Mouse (Mus musculus): ENCODE data around the gene Dctn2. TPM values are rescaled to one million over a fixed set of nuclear protein-coding genes. Genes with fewer than 3 reads are reported as not detected.
A peak's percentile ranks its signal among the peaks of the same experiment; 100 is the strongest.

The Dctn2 gene
- polyA plus RNA-seq, 1 experiment from 2014 or later = 135 TPM

DNA sequence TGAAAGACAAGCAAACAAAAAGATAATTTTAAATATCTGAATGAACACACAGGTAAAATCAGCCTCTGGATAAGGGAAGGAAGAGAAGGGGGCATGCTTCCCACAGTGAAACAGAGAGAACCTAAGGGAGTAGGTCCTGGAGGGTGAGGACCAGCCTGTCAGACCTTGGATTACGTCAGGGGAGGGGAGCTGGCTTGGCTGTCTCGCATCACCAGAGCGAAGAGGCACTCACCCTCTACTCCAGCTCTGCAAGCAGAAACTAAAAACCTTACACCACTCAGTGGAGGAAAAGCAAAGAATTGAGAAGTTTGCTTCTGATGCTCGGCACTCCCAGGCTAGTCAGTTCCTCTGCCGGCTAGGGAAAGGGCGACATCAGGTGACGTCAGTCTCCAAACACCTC is 53.8 kb downstream of the Dctn2 start:
- H3K36me3 ChIP-seq (ENCODE audit: control insufficient read depth, insufficient read depth, low read length) = no peaks in the 10 kb centered on the region
- peaks cover 29% of the 10 kb centered on the region for H3K27me3 ChIP-seq (ENCODE audit: control insufficient read depth, insufficient read depth, low read length)
- no peak overlapping the region for H3K4me3 ChIP-seq (ENCODE audit: low read depth, low read length)
- H3K27ac ChIP-seq (ENCODE audit: low read depth, low read length) = no peak overlapping the region
- ATAC-seq (replicated peaks; ENCODE audit: insufficient number of reproducible peaks, low FRiP score, low TSS enrichment) = no peak
- H3K4me1 ChIP-seq (ENCODE audit: control insufficient read depth, insufficient read depth, low read length) = no peaks in the 10 kb centered on the region; the same call in 1 of the 2 replicates
- H3K4me2 ChIP-seq = no peak overlapping the region
- WGBS (ENCODE audit: insufficient replicate concordance) = 71% methylated on average over 7 of the region's 7 CpGs
- H3K9ac ChIP-seq (ENCODE audit: low read depth, low read length) = no peak overlapping the region
- no peaks in the 10 kb centered on the region for H3K9me3 ChIP-seq (replicated peaks; ENCODE audit: control insufficient read depth, low read length)

DNA sequence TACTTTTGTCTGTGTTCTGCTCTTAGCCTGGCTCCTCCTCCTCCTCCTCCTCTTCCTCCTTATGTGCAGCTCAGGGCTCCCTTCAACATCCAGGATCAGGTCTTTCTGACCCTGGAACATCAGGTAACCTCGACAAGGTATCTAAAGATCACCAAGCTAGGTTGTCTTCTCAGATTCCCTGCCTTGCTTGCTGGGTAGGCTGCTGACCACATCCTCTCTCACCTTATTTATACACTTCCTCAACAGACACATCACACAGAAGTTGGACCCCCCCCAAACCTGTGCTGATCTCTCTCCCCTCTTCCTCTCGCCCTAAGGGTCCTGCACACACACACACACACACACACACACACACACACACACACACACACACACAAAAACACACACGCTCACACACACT is 55.5 kb downstream of the Dctn2 start, which contains the start of gene Arhgap9:
TSS of gene Arhgap9 (plus strand) at position 344 of the 400 bp plus-strand sequence.
- Histone ChIP-seq H3K9ac (ENCODE audit: low read depth, low read length) (no peak within 1 kb of the TSS), H3K27me3 (ENCODE audit: control insufficient read depth, insufficient read depth, low read length) (peaks cover 46% of the 10 kb centered on the region), H3K36me3 (ENCODE audit: control insufficient read depth, insufficient read depth, low read length) (no peaks in the 10 kb centered on the region), H3K4me3 (ENCODE audit: low read depth, low read length) (no peak within 1 kb of the TSS), H3K27ac (ENCODE audit: low read depth, low read length) (no peak within 1 kb of the TSS), H3K9me3 (replicated peaks; ENCODE audit: control insufficient read depth, low read length) (no peaks in the 10 kb centered on the region), H3K4me1 (ENCODE audit: control insufficient read depth, insufficient read depth, low read length) (peaks cover 9% of the 10 kb centered on the region), H3K4me2 (no peak within 1 kb of the TSS)
- ATAC-seq (replicated peaks; ENCODE audit: insufficient number of reproducible peaks, low FRiP score, low TSS enrichment) = no peak
- 85% methylated on average over 3 of the region's 3 CpGs for WGBS (ENCODE audit: insufficient replicate concordance)

DNA sequence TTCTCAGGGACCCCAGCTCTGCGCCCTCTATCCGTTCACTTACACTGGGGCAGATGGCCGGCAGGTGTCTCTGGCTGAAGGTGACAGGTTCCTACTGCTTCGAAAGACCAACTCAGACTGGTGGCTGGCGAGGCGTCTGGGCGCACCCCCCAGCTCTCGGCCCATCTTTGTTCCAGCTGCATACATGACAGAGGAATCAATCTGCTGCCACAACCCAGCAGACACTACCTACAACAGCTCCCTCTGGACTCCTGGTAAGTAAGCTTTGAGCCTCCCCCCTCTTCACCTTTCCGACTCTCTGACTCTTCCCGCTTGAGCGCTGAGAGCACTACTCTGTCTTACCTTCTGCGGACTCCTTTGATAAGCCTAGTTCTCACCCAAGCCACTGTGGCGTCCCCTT is 56.0 kb downstream of the Dctn2 start:
- Histone ChIP-seq H3K27ac (ENCODE audit: low read depth, low read length) (no peak overlapping the region), H3K9me3 (replicated peaks; ENCODE audit: control insufficient read depth, low read length) (no peaks in the 10 kb centered on the region), H3K4me3 (ENCODE audit: low read depth, low read length) (no peak overlapping the region), H3K9ac (ENCODE audit: low read depth, low read length) (no peak overlapping the region), H3K27me3 (ENCODE audit: control insufficient read depth, insufficient read depth, low read length) (peaks cover 52% of the 10 kb centered on the region), H3K4me1 (ENCODE audit: control insufficient read depth, insufficient read depth, low read length) (peaks cover 11% of the 10 kb centered on the region), H3K4me2 (no peak overlapping the region), H3K36me3 (ENCODE audit: control insufficient read depth, insufficient read depth, low read length) (no peaks in the 10 kb centered on the region)
- ATAC-seq (replicated peaks; ENCODE audit: insufficient number of reproducible peaks, low FRiP score, low TSS enrichment) = no peak
- 48% methylated on average over 13 of the region's 13 CpGs for WGBS (ENCODE audit: insufficient replicate concordance)

GRCm38 (mm10) chr10:127322669-127323068 is 56.5 kb downstream of the Dctn2 start:
- WGBS (ENCODE audit: insufficient replicate concordance) = 60% methylated on average over 4 of the region's 4 CpGs
- H3K36me3 ChIP-seq (ENCODE audit: control insufficient read depth, insufficient read depth, low read length) = no peaks in the 10 kb centered on the region
- H3K27ac ChIP-seq (ENCODE audit: low read depth, low read length) = no peak overlapping the region
- H3K4me3 ChIP-seq (ENCODE audit: low read depth, low read length) = no peak overlapping the region
- no peaks in the 10 kb centered on the region for H3K9me3 ChIP-seq (replicated peaks; ENCODE audit: control insufficient read depth, low read length)
- no peak for ATAC-seq (replicated peaks; ENCODE audit: insufficient number of reproducible peaks, low FRiP score, low TSS enrichment)
- H3K9ac ChIP-seq (ENCODE audit: low read depth, low read length) = no peak overlapping the region
- peaks cover 11% of the 10 kb centered on the region for H3K4me1 ChIP-seq (ENCODE audit: control insufficient read depth, insufficient read depth, low read length)
- peaks cover 56% of the 10 kb centered on the region for H3K27me3 ChIP-seq (ENCODE audit: control insufficient read depth, insufficient read depth, low read length)
- H3K4me2 ChIP-seq = no peak overlapping the region

- Histone ChIP-seq H3K27me3 (ENCODE audit: control insufficient read depth, insufficient read depth, low read length) (peaks cover 61% of the 10 kb centered on the region), H3K4me3 (ENCODE audit: low read depth, low read length) (no peak overlapping the region)
- no peak for ATAC-seq (replicated peaks; ENCODE audit: insufficient number of reproducible peaks, low FRiP score, low TSS enrichment)
These were observed 57.1 kb downstream of the Dctn2 start for GRCm38 (mm10) chr10:127323131-127323855.

DNA sequence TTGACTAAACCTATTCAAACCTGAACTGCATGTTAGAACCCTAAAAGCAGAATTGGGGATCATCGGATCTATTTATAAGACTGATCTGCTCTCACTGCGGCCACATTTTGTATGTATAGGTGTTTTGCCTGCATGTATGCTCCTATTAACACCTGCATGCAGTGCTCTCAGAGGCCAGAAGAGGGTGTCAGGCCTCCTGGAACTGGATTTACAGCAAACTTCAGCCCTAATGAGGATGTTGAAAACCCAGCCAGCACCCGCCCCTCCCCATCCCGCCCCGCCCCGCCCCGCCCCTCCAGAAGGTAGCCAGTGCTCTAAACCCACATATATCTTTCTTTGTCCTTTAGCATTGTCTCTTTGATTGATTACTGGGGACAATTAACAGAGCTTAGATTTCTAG is 58.3 kb downstream of the Dctn2 start:
- Histone ChIP-seq H3K27me3 (ENCODE audit: control insufficient read depth, insufficient read depth, low read length) (peaks cover 71% of the 10 kb centered on the region), H3K9me3 (replicated peaks; ENCODE audit: control insufficient read depth, low read length) (no peaks in the 10 kb centered on the region), H3K4me1 (ENCODE audit: control insufficient read depth, insufficient read depth, low read length) (peaks cover 11% of the 10 kb centered on the region), H3K4me2 (no peak overlapping the region), H3K9ac (ENCODE audit: low read depth, low read length) (no peak overlapping the region), H3K27ac (ENCODE audit: low read depth, low read length) (no peak overlapping the region), H3K36me3 (ENCODE audit: control insufficient read depth, insufficient read depth, low read length) (no peaks in the 10 kb centered on the region), H3K4me3 (ENCODE audit: low read depth, low read length) (no peak overlapping the region)
- no peak; the same call in 1 of the 2 replicates for ATAC-seq (replicated peaks; ENCODE audit: insufficient number of reproducible peaks, low FRiP score, low TSS enrichment)
- WGBS (ENCODE audit: insufficient replicate concordance) = 9% methylated on average over 7 of the region's 7 CpGs

More at GRCm38 (mm10) chr10:127323131-127323855, 57.1 kb downstream of the Dctn2 start:
- no peaks in the 10 kb centered on the region for H3K36me3 ChIP-seq (ENCODE audit: control insufficient read depth, insufficient read depth, low read length)
- no peaks in the 10 kb centered on the region for H3K9me3 ChIP-seq (replicated peaks; ENCODE audit: control insufficient read depth, low read length)
- no peak overlapping the region for H3K9ac ChIP-seq (ENCODE audit: low read depth, low read length)
- 60% methylated on average over 17 of the region's 17 CpGs for WGBS (ENCODE audit: insufficient replicate concordance)
- no peak overlapping the region for H3K27ac ChIP-seq (ENCODE audit: low read depth, low read length)
- H3K4me1 ChIP-seq (ENCODE audit: control insufficient read depth, insufficient read depth, low read length) = peaks cover 11% of the 10 kb centered on the region
- H3K4me2 ChIP-seq = no peak overlapping the region

DNA sequence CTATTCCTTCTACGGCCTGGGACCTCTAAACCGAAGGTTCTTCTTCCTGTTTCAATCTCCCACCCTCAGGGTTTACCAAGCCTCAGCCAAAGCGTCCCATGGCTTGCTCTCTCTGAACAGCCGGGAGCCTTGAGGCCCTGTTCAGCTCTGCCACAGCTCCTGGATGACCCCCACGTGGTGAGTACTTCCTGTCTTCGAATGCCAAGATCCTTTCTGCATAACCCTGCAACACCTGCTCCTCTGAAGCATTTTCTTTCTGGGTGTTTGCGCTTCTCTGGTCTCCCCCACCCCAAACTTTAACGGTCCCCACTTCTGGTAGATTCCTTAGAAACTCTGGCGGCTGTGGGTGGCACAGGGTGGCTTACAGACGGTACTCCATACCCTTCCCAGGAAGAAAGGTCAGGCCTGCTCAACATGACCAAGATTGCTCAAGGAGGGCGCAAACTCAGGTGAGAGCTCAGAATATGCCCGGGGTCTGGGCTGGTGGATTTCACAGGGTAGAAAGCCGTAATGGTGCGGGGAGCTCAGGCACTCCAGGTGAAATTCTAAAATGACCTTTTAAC is 59.4 kb downstream of the Dctn2 start:
- no peak for ATAC-seq (replicated peaks; ENCODE audit: insufficient number of reproducible peaks, low FRiP score, low TSS enrichment)
- Histone ChIP-seq H3K4me1 (ENCODE audit: control insufficient read depth, insufficient read depth, low read length) (peaks cover 11% of the 10 kb centered on the region), H3K4me2 (peak overlapping the region; percentile 88), H3K27ac (ENCODE audit: low read depth, low read length) (no peak overlapping the region), H3K27me3 (ENCODE audit: control insufficient read depth, insufficient read depth, low read length) (peaks cover 80% of the 10 kb centered on the region), H3K36me3 (ENCODE audit: control insufficient read depth, insufficient read depth, low read length) (no peaks in the 10 kb centered on the region), H3K9me3 (replicated peaks; ENCODE audit: control insufficient read depth, low read length) (no peaks in the 10 kb centered on the region), H3K9ac (ENCODE audit: low read depth, low read length) (peak overlapping the region; percentile 50; the same call in 1 of the 2 replicates), H3K4me3 (ENCODE audit: low read depth, low read length) (peak overlapping the region; percentile 52)
- WGBS (ENCODE audit: insufficient replicate concordance) = 27% methylated on average over 14 of the region's 14 CpGs

DNA sequence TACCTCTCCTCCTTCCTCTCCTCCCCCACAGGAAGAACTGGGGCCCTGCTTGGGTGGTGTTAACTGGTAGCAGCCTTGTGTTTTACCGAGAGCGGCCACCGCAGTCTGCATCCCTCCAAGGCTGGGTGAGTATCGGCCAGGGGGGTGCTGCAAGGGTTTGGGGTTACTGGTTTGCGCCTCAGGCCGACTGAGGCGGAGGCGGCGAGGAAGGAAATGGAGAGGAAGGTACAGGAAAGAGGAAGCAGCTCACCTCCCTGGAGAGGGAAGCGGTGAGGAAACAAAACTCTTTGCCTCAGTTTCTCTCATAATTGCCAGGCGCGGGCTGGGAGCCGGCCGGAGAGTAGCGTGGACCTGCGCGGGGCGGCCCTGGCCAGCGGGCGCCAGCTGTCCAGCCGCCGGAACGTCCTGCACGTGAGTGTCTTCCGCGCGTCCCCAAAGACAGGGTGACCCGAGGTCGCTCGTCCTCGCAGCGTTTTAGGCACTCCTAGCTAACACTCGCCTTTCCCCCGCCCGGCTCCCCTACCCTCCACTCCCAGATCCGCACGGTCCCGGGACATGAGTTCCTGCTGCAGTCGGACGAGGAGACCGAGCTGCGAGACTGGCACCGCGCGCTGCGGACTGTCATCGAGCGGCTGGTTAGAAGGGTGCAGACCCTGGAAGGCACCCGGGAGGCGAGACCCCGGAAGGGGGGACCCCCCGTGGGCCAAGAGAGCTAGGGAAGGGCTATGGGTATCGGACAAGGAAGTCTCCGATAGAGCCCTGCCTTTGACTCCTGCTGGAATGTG is 60.0 kb downstream of the Dctn2 start:
- Histone ChIP-seq H3K9ac (ENCODE audit: low read depth, low read length) (peak overlapping the region; percentile 50; the same call in 1 of the 2 replicates), H3K4me1 (ENCODE audit: control insufficient read depth, insufficient read depth, low read length) (peaks cover 11% of the 10 kb centered on the region), H3K4me3 (ENCODE audit: low read depth, low read length) (peak overlapping the region; percentile 52), H3K27me3 (ENCODE audit: control insufficient read depth, insufficient read depth, low read length) (peaks cover 83% of the 10 kb centered on the region), H3K36me3 (ENCODE audit: control insufficient read depth, insufficient read depth, low read length) (no peaks in the 10 kb centered on the region), H3K4me2 (peak overlapping the region; percentile 88), H3K27ac (ENCODE audit: low read depth, low read length) (no peak overlapping the region), H3K9me3 (replicated peaks; ENCODE audit: control insufficient read depth, low read length) (no peaks in the 10 kb centered on the region)
- ATAC-seq (replicated peaks; ENCODE audit: insufficient number of reproducible peaks, low FRiP score, low TSS enrichment) = no peak
- WGBS (ENCODE audit: insufficient replicate concordance) = under 1% methylated on average over 54 of the region's 54 CpGs

Measured in heart, embryonic 11.5 days (tissue).